Mouse (Mus musculus) heart, adult 2 months (tissue): ENCODE measurements around the gene Tacc2. TPM values are rescaled to one million over a fixed set of nuclear protein-coding genes. Genes with fewer than 3 reads are reported as not detected.

Experiments
- DNase-seq, 2 experiments: peaks; one replicate each; pipeline ENCODE4 v3.0.0; 2021
- H3K27ac ChIP-seq: fragments of 200-600 bp; 2 replicates; pipeline ENCODE4 v1.8.1; 2022
- H3K27me3 ChIP-seq: fragments of 200-500 bp; 2 replicates; pipeline ENCODE4 v1.6.1; 2012; ENCODE audit warnings: mild to moderate bottlenecking, low read length, inconsistent platforms, mixed read lengths; ENCODE audit not compliant: control insufficient read depth, insufficient read depth
- H3K36me3 ChIP-seq: fragments of 200-500 bp; 2 replicates; pipeline ENCODE4 v1.6.1; 2012; ENCODE audit warnings: low read length, inconsistent platforms; ENCODE audit not compliant: control insufficient read depth, insufficient read depth
- H3K4me1 ChIP-seq: fragments of 200-500 bp; 2 replicates; pipeline ENCODE4 v1.6.1; 2011; ENCODE audit warnings: low read length; ENCODE audit not compliant: control insufficient read depth, insufficient read depth
- H3K4me3 ChIP-seq: fragments of 200-600 bp; 2 replicates; pipeline ENCODE4 v1.8.1; 2022
- H3K79me2 ChIP-seq: fragments of 200-500 bp; replicated peaks from 2 replicates; pipeline ENCODE4 v1.6.1; 2012; ENCODE audit warnings: mild to moderate bottlenecking, inconsistent platforms, low read length, moderate library complexity, mixed read lengths; ENCODE audit not compliant: control insufficient read depth, insufficient read depth
- H3K9ac ChIP-seq: fragments of 200-500 bp; 2 replicates; pipeline ENCODE4 v1.6.1; 2012; ENCODE audit warnings: low read depth, mild to moderate bottlenecking, control low read depth, inconsistent platforms, low read length, mixed read lengths
- CTCF ChIP-seq: fragments of 200-600 bp; IDR thresholded peaks from 2 replicates; pipeline ENCODE4 v1.8.1; 2022; ENCODE audit warnings: antibody characterized with exemption, mild to moderate bottlenecking, moderate library complexity
- EP300 ChIP-seq: fragments of 200-500 bp; IDR thresholded peaks from 2 replicates; pipeline ENCODE4 v1.6.1; 2011; ENCODE audit warnings: low read depth, low read length, control low read depth; ENCODE audit not compliant: insufficient read depth
- POLR2A ChIP-seq: fragments of 200-500 bp; IDR thresholded peaks from 2 replicates; pipeline ENCODE4 v1.6.1; 2011; ENCODE audit warnings: mild to moderate bottlenecking, low read depth, low read length, control low read depth; ENCODE audit not compliant: insufficient read depth
- WGBS: fragments of 180-500 bp; shearing (Covaris S2); methylation state at CpG from one replicate; pipeline ENCODE4 v1.1.7; 2018; 5-methylcytosine and 5-hydroxymethylcytosine counted together
- intact Hi-C: fragments of 180-260 bp; cut with DNase I; formaldehyde crosslinking; loops from one replicate; pipeline ENCODE4 v1.15.1; 2025
- polyA plus RNA-seq: library from polyadenylated mRNA; depleted of rRNA; stranded (reverse); fragments of >200 nt; gene quantifications from 2 replicates; pipeline ENCODE4 v1.2.3, GENCODE M21; 2012
- total RNA-seq, 2 experiments: library from RNA; stranded (reverse); gene quantifications; 2 replicates each; pipeline ENCODE4 v1.2.3; 2021

Gene Tacc2
- total and polyA plus RNA-seq, 3 experiments = 117 to 480 (median 339) TPM

GRCm38 (mm10) chr7:130749165-130749564 lies 171.9 kb downstream of the Tacc2 start:
- Histone ChIP-seq H3K9ac (no peak overlapping the region), H3K79me2 (no peaks in the 10 kb centered on the region)

GRCm38 (mm10) chr7:130750752-130751490 lies 173.7 kb downstream of the Tacc2 start:
- whole genome bisulfite sequencing = 69% methylated on average over 17 of the region's 17 CpGs
- no peak for DNase-seq
- Histone ChIP-seq H3K27me3 (no peaks in the 10 kb centered on the region), H3K9ac (no peak overlapping the region), H3K4me3 (no peak overlapping the region), H3K4me1 (peaks cover 7% of the 10 kb centered on the region; the same call in 1 of the 2 replicates), H3K27ac (no peak overlapping the region), H3K36me3 (peaks cover 3% of the 10 kb centered on the region; the same call in 1 of the 2 replicates), H3K79me2 (no peaks in the 10 kb centered on the region)
- TF ChIP-seq POLR2A (no peak), CTCF (no peak), EP300 (no peak)
- intact Hi-C loops = no loop called here

More at GRCm38 (mm10) chr7:130749165-130749564, 171.9 kb downstream of the Tacc2 start:
- Histone ChIP-seq H3K27ac (no peak overlapping the region), H3K36me3 (no peaks in the 10 kb centered on the region), H3K27me3 (no peaks in the 10 kb centered on the region), H3K4me1 (no peaks in the 10 kb centered on the region), H3K4me3 (no peak overlapping the region)
- intact Hi-C loops = loop anchor here (5.0 kb wide), 1 partner anchor 217 kb away; no protein-coding TSS in a partner anchor
- DNase-seq = no peak
- 73% methylated on average over 4 of the region's 4 CpGs for WGBS
- no peak for TF ChIP-seq EP300
- peak; percentile 54 for TF ChIP-seq CTCF
- TF ChIP-seq POLR2A = no peak

GRCm38 (mm10) chr7:130751678-130752077 lies 174.4 kb downstream of the Tacc2 start:
- no peak for TF ChIP-seq CTCF
- no peak for TF ChIP-seq POLR2A
- TF ChIP-seq EP300 = no peak
- 56% methylated on average over 7 of the region's 9 CpGs for WGBS
- intact Hi-C loops = no loop called here

GRCm38 (mm10) chr7:130754790-130755189 lies 177.6 kb downstream of the Tacc2 start:
- 62% methylated on average over 2 of the region's 2 CpGs for WGBS
- DNase-seq = no peak
- TF ChIP-seq CTCF = peak; percentile 69
- 0 out of 2 replicates have a peak, but pooled peaks have one; percentile 32 for TF ChIP-seq EP300
- no peak for TF ChIP-seq POLR2A
- Histone ChIP-seq H3K27me3 (no peaks in the 10 kb centered on the region), H3K9ac (no peak overlapping the region), H3K27ac (no peak overlapping the region; the same call in 1 of the 2 replicates), H3K4me3 (no peak overlapping the region), H3K79me2 (no peaks in the 10 kb centered on the region), H3K36me3 (peaks cover 7% of the 10 kb centered on the region), H3K4me1 (peaks cover 12% of the 10 kb centered on the region; the same call in 1 of the 2 replicates)
- intact Hi-C loops = loop anchor here (2.0 to 5.0 kb wide), 2 partner anchors 82 to 207 kb away; no protein-coding TSS in a partner anchor

More at GRCm38 (mm10) chr7:130751678-130752077, 174.4 kb downstream of the Tacc2 start:
- Histone ChIP-seq H3K4me3 (no peak overlapping the region), H3K9ac (no peak overlapping the region), H3K79me2 (no peaks in the 10 kb centered on the region), H3K36me3 (peaks cover 4% of the 10 kb centered on the region), H3K27me3 (no peaks in the 10 kb centered on the region), H3K27ac (no peak overlapping the region), H3K4me1 (peaks cover 10% of the 10 kb centered on the region; the same call in 1 of the 2 replicates)
- DNase-seq = no peak

- intact Hi-C loops = loop anchor here (5.0 kb wide), 1 partner anchor 209 kb away; no protein-coding TSS in a partner anchor
- H3K36me3 ChIP-seq = peaks cover 7% of the 10 kb centered on the region
Observed at GRCm38 (mm10) chr7:130756343-130756835, 179.2 kb downstream of the Tacc2 start.

GRCm38 (mm10) chr7:130757326-130757865 lies 180.2 kb downstream of the Tacc2 start:
- Histone ChIP-seq H3K36me3 (peaks cover 7% of the 10 kb centered on the region), H3K9ac (no peak overlapping the region), H3K27me3 (no peaks in the 10 kb centered on the region), H3K79me2 (no peaks in the 10 kb centered on the region), H3K27ac (peak overlapping the region; percentile 31), H3K4me3 (no peak overlapping the region), H3K4me1 (peaks cover 12% of the 10 kb centered on the region)
- intact Hi-C loops = loop anchor here (5.0 kb wide), 1 partner anchor 210 kb away; no protein-coding TSS in a partner anchor
- 52% methylated on average over 11 of the region's 11 CpGs for WGBS
- TF ChIP-seq POLR2A (no peak), CTCF (no peak), EP300 (no peak)
- no peak for DNase-seq

More at GRCm38 (mm10) chr7:130756343-130756835, 179.2 kb downstream of the Tacc2 start:
- DNase-seq = no peak
- H3K9ac ChIP-seq = no peak overlapping the region
- no peaks in the 10 kb centered on the region for H3K79me2 ChIP-seq
- H3K4me1 ChIP-seq = peaks cover 12% of the 10 kb centered on the region; the same call in 1 of the 2 replicates
- TF ChIP-seq POLR2A (no peak), CTCF (no peak), EP300 (no peak)
- H3K4me3 ChIP-seq = no peak overlapping the region
- 40% methylated on average over 7 of the region's 7 CpGs for WGBS
- peak overlapping the region; percentile 79 for H3K27ac ChIP-seq
- H3K27me3 ChIP-seq = no peaks in the 10 kb centered on the region
